Mouse (Mus musculus) testis, postnatal 14 days (tissue): ENCODE results near the gene Smad3.

Experiments
- DNase-seq: peaks from one replicate; pipeline ENCODE4 v3.0.0; 2021; ENCODE audit warnings: low spot score

Gene Smad3

DNA sequence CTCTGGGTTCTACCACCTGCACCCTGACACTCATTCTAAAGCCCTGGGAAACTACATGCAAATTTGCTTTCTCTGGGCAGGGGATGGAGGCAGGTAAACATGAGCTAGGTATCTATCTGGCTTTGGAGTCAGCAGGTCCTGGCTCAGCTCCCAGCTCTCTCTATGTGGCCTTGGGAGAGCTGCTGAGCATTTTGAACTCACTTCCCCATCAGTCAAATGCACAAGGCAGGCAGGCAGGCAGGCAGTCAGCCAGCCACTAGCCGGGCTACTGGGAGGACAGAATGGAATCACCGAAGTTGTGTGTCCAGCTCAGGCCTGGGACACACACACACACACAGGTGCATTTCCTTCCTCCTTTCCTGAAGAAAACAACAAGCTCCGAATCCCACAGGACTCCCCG is 58.6 kb downstream of the Smad3 start:
- DNase-seq, result no peak

DNA sequence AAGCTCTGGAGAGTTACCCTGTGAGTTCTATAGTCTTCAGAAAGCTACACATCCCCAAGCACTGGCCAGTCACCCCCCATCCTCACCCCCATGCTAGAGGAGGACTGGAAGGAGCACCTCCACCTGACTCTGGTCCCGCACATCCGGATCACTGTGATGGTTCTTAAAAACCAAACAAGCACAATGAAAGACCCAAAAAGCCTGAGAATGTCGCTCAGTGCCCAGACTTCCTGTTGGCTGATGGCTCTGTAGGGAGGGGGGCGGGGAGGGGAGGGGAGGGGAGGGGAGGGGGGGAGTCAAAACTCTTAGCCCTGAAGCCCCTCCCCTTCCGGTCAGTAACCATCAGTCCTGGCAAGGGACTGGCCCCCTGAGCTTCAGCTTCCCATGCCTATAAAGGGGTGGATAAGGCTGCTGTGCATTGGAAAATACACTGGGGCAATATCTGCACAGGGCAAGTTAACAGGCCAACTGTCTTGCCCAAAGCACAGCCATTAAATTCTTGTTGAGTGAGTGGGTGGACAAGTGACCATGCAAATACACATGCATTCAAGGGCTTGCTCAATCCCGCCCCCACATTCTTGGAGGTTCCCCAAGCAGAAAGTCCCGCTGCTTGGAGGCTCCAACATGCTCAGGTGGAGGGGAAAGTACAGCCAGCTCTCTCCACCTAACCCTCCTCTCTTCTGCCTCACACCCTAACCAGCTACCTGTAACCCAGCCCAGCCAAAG is 59.3 kb downstream of the Smad3 start:
- no peak for DNase-seq

DNA sequence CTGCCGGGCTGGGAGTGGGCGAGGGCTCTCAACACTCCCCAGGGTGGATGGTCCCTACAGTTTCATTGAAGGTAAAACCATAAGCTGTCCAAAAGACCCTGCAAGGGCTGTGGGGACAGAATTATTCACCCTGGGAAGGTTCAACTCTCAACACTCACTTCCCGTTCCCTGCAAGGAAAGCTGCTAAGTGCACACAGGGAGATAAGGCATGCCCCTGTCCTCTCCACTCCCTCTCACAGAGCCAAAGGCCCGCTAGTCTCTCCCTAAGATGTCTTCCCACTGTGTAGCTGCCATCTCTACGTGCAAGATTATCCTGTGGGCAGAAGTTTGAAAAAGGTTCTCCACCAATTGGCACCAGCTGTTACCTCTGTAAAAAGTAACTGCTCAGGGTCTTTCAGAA is 60.2 kb downstream of the Smad3 start:
- DNase-seq, result no peak

DNA sequence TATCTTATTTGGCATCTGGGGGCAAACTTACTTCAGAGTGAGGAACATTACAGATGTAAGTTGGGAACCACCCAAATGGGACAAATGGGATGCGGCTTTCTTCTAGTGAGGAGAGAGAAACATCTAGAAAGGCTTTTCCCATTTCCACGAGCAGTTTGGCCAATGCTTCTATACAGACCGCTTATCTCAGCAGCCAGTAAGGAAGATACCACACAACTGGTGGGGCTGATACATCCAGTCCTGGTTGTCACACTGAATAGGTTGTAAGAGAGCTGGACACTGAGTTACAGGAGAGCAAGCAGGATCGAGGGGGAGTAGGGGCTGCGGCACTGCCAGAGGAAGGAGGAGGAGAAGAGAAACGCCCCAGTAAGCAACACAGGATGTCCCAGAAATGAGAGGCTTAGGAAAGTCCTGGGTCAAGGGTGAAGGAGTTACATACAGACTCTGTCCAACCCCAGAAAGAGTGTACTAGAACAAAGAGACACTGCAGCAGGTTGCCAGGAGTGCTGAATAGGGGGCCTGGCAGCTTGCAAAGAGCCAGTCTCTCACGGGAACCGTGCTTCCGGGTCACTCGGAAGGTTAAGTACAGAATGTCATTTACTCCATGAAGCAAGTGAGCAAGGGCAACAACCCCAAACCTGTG is 61.2 kb downstream of the Smad3 start:
- DNase-seq, result peak; percentile 36

DNA sequence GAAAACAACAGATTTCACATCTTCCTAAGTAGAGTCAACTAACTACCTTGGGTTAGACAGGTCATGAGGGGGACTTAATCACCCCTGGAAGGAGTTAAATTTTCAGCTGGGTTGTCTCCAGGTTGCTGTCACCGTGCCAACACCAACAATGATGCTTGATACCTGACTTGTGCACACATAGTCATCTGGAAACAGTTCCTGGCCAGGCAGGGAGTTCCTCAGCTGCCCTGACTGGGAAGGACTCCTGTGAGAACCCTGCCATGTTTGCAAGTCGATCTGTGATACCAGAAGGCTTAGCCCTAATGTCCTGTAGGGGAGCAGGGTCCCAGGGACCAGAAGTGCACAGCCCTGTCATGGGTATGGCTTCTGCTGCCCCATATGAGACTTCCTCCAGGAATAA is 65.8 kb downstream of the Smad3 start:
- no peak for DNase-seq

DNA sequence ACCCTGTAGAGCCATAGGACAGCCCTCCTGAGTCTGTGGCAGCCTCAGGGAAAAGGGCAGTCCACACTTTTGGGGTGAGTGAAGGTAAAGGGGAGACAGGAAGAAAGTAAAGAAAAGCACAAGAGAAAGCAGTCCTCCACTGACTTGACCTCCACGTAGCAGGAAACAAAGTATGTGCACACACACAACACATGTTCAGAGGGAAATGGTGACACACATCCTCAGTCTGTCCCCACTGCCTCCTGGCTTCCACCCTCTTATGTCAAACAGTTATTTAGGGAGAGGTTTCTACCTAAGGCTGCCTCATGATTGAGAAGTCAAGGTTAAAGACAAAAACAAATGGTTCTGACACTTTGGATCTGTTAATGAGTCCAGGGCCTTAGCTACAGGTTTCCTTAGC is 67.3 kb downstream of the Smad3 start:
- no peak for DNase-seq

DNA sequence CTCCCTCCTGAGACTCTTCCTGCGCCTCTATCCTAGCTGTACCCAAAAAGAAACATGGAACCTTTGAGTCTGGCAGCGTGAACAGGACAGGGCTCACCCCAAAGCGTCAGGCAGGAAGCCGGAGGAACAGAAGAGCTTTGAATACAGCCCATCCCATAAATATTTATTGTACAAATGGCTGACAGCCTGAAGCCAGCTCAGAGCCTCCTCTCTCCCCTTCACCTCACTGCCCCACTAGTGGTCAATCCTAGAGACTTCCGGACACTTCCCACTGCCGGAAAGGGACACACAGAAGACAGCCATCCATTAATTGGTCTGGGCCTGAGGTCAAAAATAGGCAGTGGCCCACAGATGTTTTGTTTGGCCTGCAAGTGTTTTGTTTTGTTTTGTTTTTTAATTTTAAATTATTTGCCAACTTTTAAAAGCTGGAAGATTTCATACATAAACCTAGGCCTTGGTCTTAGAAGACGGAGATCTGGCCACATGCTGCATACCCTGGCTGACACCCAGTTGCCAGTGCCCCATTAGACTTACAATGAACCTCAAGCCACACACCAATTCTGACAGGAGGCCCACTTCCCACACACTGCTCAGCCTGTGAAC is 70.3 kb downstream of the Smad3 start:
- no peak for DNase-seq

DNA sequence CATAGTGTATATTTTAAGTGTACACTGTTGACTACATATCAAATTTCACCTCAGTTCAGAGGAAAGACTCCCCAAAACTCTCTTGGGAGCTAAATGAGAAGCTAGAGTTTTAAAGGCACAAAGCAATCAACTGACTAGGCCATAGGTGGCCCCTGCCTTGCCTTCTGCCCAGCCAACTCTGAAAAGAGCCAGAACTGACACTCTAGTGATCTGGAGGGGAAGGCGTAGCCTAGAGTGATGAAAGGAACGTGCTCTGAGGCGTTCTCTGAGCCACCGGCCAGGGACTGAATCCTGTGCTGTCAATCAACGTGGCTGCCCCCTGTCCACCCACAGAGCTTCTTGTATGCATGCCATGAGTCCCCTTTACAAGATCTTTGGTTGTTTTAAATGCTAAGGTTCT is 72.4 kb downstream of the Smad3 start:
- DNase-seq, result no peak

DNA sequence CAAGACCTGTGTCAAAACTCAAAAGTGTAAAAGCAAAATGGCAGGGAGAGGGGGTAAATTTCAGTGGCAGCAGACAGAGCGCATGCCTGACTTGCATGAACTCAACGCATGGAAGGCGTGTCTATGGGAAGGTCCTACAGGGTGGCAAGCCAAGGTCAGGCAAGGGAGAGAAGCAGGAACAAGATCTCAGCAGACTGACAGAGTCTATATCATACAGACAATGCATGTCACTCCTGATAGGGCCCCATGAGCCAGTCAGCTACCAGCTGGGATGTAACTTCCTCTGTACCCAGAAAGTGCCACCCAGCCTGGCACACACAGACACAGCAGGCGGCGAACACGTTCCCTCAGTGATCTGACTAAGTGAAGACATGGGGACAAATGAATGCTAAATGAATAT is 73.5 kb downstream of the Smad3 start:
- no peak for DNase-seq

DNA sequence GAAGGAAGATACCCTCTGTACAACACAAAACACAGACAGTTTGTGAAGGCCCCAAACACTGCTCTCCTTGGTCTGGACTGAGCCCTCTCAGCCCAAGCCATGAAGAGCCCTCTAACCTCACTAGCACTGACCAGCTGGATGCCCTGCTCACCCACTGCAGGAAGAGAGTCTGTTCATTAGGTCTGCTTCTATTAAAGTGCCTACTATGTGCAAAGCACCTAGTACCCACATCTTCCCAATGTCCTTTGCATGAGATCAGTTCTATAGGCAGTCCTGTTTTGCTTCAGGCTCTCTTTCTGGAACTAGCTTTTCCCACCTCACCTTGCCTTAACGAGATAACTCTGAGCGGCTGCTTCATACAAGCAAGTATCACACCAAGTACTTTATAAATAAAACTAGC is 74.9 kb downstream of the Smad3 start:
- no peak for DNase-seq

DNA sequence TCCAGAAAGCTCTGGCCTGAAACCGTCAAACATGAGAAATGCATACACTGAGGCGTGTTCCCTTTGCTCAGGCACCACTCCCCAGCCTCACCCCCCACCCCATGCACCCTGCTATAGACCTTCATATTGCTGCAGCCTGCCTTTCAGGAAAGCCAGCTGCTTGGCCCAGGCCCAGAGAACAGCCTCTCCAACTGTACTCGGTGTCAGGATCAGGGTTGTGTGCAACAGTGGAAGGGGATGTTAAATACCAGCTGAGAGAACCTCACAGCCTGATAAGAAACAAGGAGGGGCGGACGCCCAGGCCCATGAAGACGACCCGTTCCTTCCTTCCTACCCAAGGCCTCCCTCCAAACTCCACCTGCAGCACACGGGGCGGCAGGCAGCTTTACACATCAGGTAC is 75.5 kb downstream of the Smad3 start:
- DNase-seq, result no peak

DNA sequence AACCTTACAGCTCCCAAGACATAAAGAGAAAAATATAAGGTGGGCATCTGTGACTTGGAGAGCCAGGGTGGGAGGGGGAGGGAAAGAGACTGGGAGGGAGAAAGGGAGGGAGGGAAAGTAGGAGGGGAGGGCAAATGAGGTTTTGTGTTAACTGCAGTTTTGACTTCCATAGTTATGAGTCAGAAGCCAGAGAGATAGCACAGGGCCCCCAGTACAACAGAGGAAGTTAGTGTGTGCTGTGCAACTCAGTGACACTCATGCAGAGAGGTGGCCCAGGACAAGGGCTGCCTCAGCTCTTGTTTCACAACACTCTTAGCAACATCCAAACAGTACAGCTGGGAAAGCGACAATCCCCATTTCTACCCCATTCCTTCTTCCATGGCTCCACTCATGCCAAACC is 79.7 kb downstream of the Smad3 start:
- no peak for DNase-seq

DNA sequence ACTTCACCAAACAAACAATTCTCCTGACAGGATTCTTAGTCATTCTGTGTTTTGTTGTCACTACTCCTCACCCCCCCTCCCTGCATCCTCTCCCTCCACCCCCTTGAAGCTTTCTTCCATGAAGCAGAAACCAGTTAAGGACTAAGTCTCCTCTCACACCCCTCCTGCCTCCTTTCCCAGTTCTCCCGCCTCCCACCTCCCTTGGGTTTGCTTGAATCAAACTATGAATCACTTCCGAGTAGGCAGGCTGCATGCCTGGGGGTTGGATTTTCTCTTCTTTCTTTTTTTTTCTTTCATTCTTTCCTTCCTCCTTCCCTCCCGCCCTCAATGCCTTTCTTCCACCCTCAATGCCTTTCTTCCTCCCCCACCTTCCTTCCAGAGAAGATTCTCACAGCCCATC is 80.2 kb downstream of the Smad3 start:
- DNase-seq, result no peak

DNA sequence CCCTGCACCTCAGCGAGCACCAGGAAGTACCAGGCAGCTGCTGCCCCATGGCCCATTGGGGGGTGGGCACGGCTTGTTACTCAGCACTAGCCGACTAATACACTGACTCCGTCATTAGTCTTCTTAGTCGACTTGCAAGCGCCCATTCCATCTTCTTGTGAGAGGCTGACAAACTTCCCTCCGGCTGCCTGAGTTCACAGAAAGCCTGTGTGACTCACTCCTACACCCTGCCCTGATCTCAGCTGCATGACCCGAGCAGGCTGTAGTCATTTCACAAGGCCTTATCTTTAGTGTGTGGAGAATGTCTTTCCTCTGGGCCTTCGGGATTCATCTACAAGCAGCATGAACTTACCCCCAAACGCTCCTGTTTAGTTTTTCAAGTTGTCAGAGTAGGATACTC is 83.2 kb downstream of the Smad3 start:
- no peak for DNase-seq

DNA sequence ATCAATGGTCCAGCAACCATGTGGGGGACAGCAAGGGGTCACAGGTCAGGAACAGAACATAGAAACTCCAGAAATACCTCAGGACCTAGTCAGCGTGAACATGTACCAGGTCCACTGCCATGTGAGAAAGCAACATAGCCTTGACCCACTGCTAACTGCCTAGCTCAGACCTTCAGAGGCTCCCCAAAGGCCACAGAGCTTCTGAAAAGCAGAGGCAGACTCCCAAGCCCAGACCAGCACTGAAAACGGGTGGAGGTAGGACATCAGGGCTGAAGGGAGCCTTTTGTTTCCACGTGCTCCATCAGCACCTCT is 84.3 kb downstream of the Smad3 start:
- no peak for DNase-seq

DNA sequence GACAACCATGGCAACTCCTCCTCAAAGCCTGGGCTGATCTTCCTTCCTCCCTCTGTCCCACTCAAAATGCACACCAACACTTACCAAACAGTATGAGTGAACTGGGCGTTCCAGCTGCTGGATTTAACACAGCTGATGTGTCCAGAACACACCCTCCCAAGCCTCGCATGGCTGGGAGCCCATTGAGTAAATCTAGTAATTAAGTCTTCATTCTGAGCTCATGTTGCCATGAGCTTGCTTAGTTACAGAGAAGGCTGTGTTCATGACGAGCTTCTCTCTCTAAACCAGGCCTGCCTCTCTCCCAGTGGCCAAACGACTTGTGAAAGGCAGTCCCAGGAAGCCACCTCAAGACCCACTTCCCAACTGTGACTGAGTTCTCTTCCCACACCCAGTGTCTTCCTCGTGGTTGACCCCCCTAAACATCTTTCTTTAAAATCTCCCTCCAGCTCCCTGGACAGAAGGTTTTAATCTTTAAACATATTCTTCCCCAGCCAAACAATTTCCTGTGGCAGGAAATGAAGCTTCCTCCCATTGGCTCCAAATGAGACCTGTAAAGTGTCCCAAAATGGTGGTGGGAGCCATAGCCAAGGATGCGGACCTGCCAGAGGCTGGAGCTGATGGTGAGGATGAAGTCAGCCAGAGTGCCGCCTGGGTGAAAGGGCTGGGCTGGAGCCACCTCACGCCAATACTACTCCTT is 84.8 kb downstream of the Smad3 start:
- no peak for DNase-seq

DNA sequence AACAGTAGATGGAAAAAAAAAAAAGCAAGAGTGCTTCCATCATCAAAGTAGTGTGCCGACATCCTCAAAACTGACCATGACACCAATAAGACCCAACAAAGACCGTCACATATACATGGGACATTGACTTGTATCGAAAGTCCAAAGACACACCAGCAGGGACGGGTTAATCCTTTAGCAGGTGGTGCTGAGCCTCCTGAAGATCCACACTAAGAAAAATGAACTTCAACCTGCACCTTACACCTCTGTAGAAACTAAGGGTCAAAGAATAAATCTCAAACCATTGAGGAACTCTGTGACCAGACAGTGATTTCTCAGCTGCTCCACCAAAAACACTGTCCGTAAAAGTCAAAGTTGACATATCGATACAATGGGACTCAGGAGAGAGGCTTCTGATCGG is 88.0 kb downstream of the Smad3 start:
- DNase-seq, result no peak

DNA sequence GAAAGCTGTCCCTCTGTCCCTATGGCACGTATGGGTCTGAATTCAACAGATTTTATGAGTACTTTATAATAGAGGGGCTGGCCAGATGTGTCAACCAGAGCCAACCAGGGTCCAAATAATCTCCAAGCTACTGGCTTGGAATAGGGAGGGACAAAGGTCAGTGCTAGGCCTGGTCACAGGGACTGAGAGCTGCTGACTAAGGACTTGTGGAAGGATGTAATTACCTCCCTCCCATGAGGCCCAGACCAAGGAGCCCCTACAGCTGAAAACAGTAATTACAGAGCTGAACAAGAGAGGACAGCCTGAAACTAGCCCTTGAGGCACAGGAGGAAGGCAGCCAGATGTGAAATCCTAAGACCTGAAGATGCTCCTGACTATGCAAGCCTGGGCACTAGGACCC is 89.2 kb downstream of the Smad3 start:
- DNase-seq, result no peak

DNA sequence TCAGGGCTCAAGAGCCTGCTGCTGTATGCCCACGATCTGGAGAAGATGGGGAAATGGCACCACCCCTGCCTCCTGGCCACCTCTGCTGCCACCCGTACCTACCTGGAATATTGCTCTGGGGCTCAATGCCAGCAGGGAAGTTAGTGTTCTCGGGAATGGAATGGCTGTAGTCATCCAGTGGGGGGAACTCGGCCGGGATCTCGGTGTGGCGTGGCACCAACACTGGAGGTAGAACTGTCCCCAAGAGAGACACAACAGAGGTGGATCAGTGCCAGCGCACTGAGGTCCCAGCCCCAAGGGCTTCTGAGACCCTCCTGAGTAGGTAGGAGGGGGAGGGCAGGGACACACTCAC is 90.4 kb downstream of the Smad3 start:
- DNase-seq, result no peak

DNA sequence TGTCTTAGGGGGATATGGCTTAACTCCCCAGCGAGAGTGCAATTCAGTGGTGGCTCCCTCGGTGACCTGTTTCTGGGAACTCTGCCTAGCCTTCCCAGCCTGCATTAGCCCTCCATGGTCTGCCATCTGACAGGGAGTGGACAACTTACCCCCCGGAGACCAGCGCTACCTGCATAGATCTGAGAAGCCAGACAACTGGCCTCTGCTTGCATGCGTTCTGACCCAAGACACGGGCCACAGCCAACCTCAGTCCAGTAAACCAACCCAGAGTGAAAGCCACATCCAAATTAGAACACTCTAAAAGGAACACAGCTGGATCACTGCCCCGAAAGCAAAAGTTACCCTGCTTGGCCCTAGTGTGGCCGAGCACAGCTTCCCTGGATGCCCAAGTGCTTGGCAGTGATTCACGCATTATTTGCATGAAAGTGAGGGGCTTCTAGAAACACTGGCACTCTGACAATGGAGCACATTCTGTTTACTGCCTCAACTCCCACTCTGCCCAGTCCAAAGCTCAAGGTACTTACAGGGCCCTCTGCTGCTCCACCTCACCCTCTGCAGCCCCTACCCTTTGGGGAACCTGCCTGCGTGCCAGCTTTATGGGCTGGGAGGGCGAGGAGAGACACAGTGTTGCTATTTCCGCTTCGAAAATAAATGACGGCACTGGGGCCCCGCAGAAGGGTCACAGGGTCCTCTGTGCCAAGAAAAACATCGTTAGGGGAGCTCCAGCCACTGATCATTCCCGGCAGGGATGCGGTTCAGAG is 91.0 kb downstream of the Smad3 start:
- DNase-seq, result peak; percentile 31

DNA sequence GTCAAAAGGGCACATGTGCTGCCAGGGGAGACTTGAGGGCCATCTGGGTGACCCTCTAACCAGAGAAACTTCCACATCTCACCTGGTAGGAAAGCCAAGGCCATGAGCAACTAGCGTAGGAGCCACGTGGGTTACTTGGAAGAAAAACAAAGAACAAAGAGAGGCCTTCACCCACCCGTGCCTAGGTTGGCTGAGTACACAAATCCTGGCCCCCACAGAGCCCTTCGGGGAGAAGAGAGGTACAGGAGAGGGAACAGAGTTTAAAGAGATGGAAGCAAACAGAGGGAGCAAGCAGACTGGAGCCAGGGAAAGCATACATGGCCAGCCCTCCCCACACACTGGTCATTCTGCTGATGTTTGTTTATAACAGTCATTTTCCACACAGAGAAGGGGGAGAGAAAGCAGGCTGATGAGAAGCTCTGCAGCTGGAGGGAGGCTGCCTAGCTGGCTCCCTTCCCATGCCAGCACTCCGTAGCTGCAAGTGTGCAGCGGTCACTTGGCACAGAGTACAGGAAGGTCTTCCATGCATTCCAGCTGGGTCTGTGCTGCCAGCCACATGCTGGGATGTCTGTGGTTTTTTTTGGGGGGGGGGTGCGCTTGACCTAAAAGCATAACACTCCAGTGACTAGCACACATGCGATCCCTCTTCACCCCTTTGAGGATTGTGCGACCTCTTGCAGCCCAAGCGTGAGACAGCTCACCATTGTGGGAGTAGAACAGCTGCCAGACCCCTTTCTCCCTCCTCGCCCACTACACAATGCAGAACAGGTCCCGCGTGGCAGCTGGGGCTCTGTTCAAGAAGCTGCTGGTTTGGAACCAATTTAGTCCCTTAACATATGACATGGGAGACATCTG is 92.8 kb downstream of the Smad3 start:
- DNase-seq, result no peak

DNA sequence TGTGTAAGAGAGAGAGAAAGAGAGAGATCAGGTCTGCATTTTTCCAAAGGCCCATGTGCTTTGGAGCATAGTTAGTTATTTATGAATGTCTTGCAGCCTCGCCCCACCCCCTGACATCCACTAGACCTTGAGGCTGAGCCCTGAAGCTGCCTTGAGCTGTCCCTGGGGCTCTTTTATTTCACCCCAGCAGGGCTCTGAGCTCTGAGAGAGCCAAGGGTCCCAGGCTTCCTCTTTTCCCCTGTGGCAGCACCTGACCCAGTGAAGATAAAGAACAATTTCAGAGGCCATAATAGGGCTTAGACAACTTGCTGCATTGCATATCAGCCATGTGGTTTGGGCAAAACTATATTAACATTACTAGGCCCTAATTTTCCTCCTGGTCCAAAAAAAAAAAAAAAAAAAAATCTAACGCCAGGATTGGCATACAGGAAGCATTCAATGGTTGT is 93.5 kb downstream of the Smad3 start:
- DNase-seq, result no peak
